Mouse (Mus musculus) liver, embryonic 15.5 days (tissue): ENCODE data around the gene Acbd3. TPM values are rescaled to one million over a fixed set of nuclear protein-coding genes. Genes with fewer than 3 reads are reported as not detected.

Experiments
- polyA plus RNA-seq: library from polyadenylated mRNA; unstranded; fragments of >200 nt; fragmentation: Nextera tagmentation; extraction: Ambion mirVana; gene quantifications from 2 replicates; pipeline ENCODE4 v1.2.1, GENCODE M21; 2015

Gene Acbd3
- polyA plus RNA-seq, 1 experiment from 2014 or later = 7.6 TPM

Other genes starting within 250 kb of the Acbd3 start
- 0.06 and 0.10 TPM in 2 replicates for gene Stum, start 242.5 kb upstream of the Acbd3 start, polyA plus RNA-seq
- gene Parp1, start 157.1 kb upstream of the Acbd3 start, polyA plus RNA-seq = 54.5 and 62.7 TPM in 2 replicates
- gene Lin9, start 84.9 kb upstream of the Acbd3 start, polyA plus RNA-seq = 9.6 and 9.8 TPM in 2 replicates
- gene Mixl1, start 29.0 kb upstream of the Acbd3 start, polyA plus RNA-seq = 0.23 and 0.33 TPM in 2 replicates
- gene H3f3a, start 87.9 kb downstream of the Acbd3 start, polyA plus RNA-seq = 2,115 and 2,296 TPM in 2 replicates
- 21.8 and 22.4 TPM in 2 replicates for gene Sde2, start 125.1 kb downstream of the Acbd3 start, polyA plus RNA-seq
- not detected in 2 replicates for gene Lefty2, start 167.1 kb downstream of the Acbd3 start, polyA plus RNA-seq
- gene Pycr2, start 178.2 kb downstream of the Acbd3 start, polyA plus RNA-seq = 93.6 and 108 TPM in 2 replicates
- 4.8 and 5.2 TPM in 2 replicates for gene Lefty1, start 209.0 kb downstream of the Acbd3 start, polyA plus RNA-seq
- 8.0 and 9.3 TPM in 2 replicates for gene Tmem63a, start 216.3 kb downstream of the Acbd3 start, polyA plus RNA-seq